Mouse (Mus musculus): Measurements from ENCODE around the gene Zbtb7b. TPM values are rescaled to one million over a fixed set of nuclear protein-coding genes. Genes with fewer than 3 reads are reported as not detected.

Zbtb7b gene
- polyA plus RNA-seq, 1 experiment from 2014 or later, result 1.8 TPM

- Histone ChIP-seq H3K4me2 (peak overlapping the region; percentile 32), H3K4me3 (replicated peaks) (no peak overlapping the region), H3K36me3 (no peaks in the 10 kb centered on the region), H3K4me1 (replicated peaks) (peaks cover 81% of the 10 kb centered on the region), H3K9ac (peak overlapping the region; percentile 29; the same call in 1 of the 2 replicates), H3K9me3 (replicated peaks) (no peaks in the 10 kb centered on the region), H3K27ac (peak overlapping the region; percentile 37), H3K27me3 (peaks cover 25% of the 10 kb centered on the region)
- DNase-seq, result no peak
- no peak for ATAC-seq (ENCODE audit: low read depth)
- WGBS (ENCODE audit: insufficient replicate concordance), result 42% methylated on average over 11 of the region's 11 CpGs
Observed at GRCm38 (mm10) chr3:89388134-89388881, 6.3 kb downstream of the Zbtb7b start.

- peaks cover 21% of the 10 kb centered on the region for H3K27me3 ChIP-seq
- H3K9ac ChIP-seq, result no peak overlapping the region
- ATAC-seq (ENCODE audit: low read depth) (no peak), DNase-seq (no peak)
- no peaks in the 10 kb centered on the region for H3K36me3 ChIP-seq
- H3K4me1 ChIP-seq (replicated peaks), result peaks cover 77% of the 10 kb centered on the region
- 58% methylated on average over 11 of the region's 11 CpGs for WGBS (ENCODE audit: insufficient replicate concordance)
- peak overlapping the region; percentile 32 for H3K4me2 ChIP-seq
- H3K9me3 ChIP-seq (replicated peaks), result no peaks in the 10 kb centered on the region
- H3K4me3 ChIP-seq (replicated peaks), result peak overlapping the region; percentile 12; the same call in 1 of the 2 replicates
- no peak overlapping the region for H3K27ac ChIP-seq
Observed at GRCm38 (mm10) chr3:89387632-89388031, 6.9 kb downstream of the Zbtb7b start.

GRCm38 (mm10) chr3:89386438-89387420 is 7.8 kb downstream of the Zbtb7b start:
- Histone ChIP-seq H3K4me2 (peak overlapping the region; percentile 32; the same call in 1 of the 2 replicates), H3K9me3 (replicated peaks) (no peaks in the 10 kb centered on the region), H3K36me3 (no peaks in the 10 kb centered on the region), H3K27me3 (peaks cover 12% of the 10 kb centered on the region), H3K27ac (peak overlapping the region; percentile 38; the same call in 1 of the 2 replicates), H3K4me1 (replicated peaks) (peaks cover 68% of the 10 kb centered on the region), H3K9ac (peak overlapping the region; percentile 13), H3K4me3 (replicated peaks) (peak overlapping the region; percentile 12)
- 64% methylated on average over 17 of the region's 17 CpGs for WGBS (ENCODE audit: insufficient replicate concordance)
- ATAC-seq (ENCODE audit: low read depth), result no peak
- no peak for DNase-seq

GRCm38 (mm10) chr3:89385451-89385850 is 9.1 kb downstream of the Zbtb7b start:
- Histone ChIP-seq H3K9ac (no peak overlapping the region), H3K27ac (no peak overlapping the region), H3K9me3 (replicated peaks) (no peaks in the 10 kb centered on the region), H3K36me3 (peaks cover 9% of the 10 kb centered on the region; the same call in 1 of the 2 replicates), H3K27me3 (no peaks in the 10 kb centered on the region), H3K4me1 (replicated peaks) (peaks cover 55% of the 10 kb centered on the region), H3K4me3 (replicated peaks) (0 out of 2 replicates have a peak overlapping the region, but pooled peaks have one; percentile 5), H3K4me2 (peak overlapping the region; percentile 4; the same call in 1 of the 2 replicates)
- 15% methylated on average over 11 of the region's 11 CpGs for WGBS (ENCODE audit: insufficient replicate concordance)
- ATAC-seq (ENCODE audit: low read depth), result no peak
- DNase-seq, result no peak

GRCm38 (mm10) chr3:89384331-89385076 is 10.1 kb downstream of the Zbtb7b start:
- Histone ChIP-seq H3K36me3 (peaks cover 17% of the 10 kb centered on the region), H3K4me2 (0 out of 2 replicates have a peak overlapping the region, but pooled peaks have one; percentile 11), H3K4me1 (replicated peaks) (peaks cover 45% of the 10 kb centered on the region), H3K27me3 (no peaks in the 10 kb centered on the region), H3K27ac (no peak overlapping the region), H3K9ac (no peak overlapping the region), H3K9me3 (replicated peaks) (no peaks in the 10 kb centered on the region), H3K4me3 (replicated peaks) (no peak overlapping the region)
- WGBS (ENCODE audit: insufficient replicate concordance), result 72% methylated on average over 11 of the region's 12 CpGs
- no peak for ATAC-seq (ENCODE audit: low read depth)
- DNase-seq, result no peak

- WGBS (ENCODE audit: insufficient replicate concordance), result 60% methylated on average over 5 of the region's 5 CpGs
- no peak overlapping the region for H3K27ac ChIP-seq
- H3K9me3 ChIP-seq (replicated peaks), result no peaks in the 10 kb centered on the region
- no peak overlapping the region for H3K9ac ChIP-seq
- DNase-seq (no peak), ATAC-seq (ENCODE audit: low read depth) (no peak)
- H3K4me2 ChIP-seq, result no peak overlapping the region
- H3K4me1 ChIP-seq (replicated peaks), result peaks cover 43% of the 10 kb centered on the region
- peaks cover 20% of the 10 kb centered on the region for H3K36me3 ChIP-seq
- H3K4me3 ChIP-seq (replicated peaks), result no peak overlapping the region
- no peaks in the 10 kb centered on the region for H3K27me3 ChIP-seq
Observed at GRCm38 (mm10) chr3:89383651-89384255, 10.8 kb downstream of the Zbtb7b start.

- H3K4me2 ChIP-seq, result no peak overlapping the region
- ATAC-seq (ENCODE audit: low read depth) (no peak), DNase-seq (no peak)
- H3K4me3 ChIP-seq (replicated peaks), result no peak overlapping the region
- no peaks in the 10 kb centered on the region for H3K27me3 ChIP-seq
- no peaks in the 10 kb centered on the region for H3K9me3 ChIP-seq (replicated peaks)
- H3K9ac ChIP-seq, result no peak overlapping the region
- H3K4me1 ChIP-seq (replicated peaks), result peaks cover 43% of the 10 kb centered on the region
- 84% methylated on average over 5 of the region's 5 CpGs for WGBS (ENCODE audit: insufficient replicate concordance)
- no peak overlapping the region for H3K27ac ChIP-seq
- peaks cover 20% of the 10 kb centered on the region for H3K36me3 ChIP-seq
Observed at GRCm38 (mm10) chr3:89382950-89383349, 11.6 kb downstream of the Zbtb7b start.

- ATAC-seq (ENCODE audit: low read depth) (no peak), DNase-seq (no peak)
- no peaks in the 10 kb centered on the region for H3K9me3 ChIP-seq (replicated peaks)
- H3K27ac ChIP-seq, result no peak overlapping the region
- H3K4me1 ChIP-seq (replicated peaks), result peaks cover 41% of the 10 kb centered on the region
- WGBS (ENCODE audit: insufficient replicate concordance), result 75% methylated on average over 9 of the region's 9 CpGs
- no peak overlapping the region for H3K9ac ChIP-seq
- peaks cover 20% of the 10 kb centered on the region for H3K36me3 ChIP-seq
- H3K27me3 ChIP-seq, result no peaks in the 10 kb centered on the region
- no peak overlapping the region for H3K4me2 ChIP-seq
- H3K4me3 ChIP-seq (replicated peaks), result no peak overlapping the region
Observed at GRCm38 (mm10) chr3:89382033-89382882, 12.3 kb downstream of the Zbtb7b start.

- Histone ChIP-seq H3K4me2 (no peak overlapping the region), H3K9me3 (replicated peaks) (no peaks in the 10 kb centered on the region), H3K36me3 (peaks cover 20% of the 10 kb centered on the region), H3K27ac (no peak overlapping the region), H3K9ac (no peak overlapping the region), H3K27me3 (no peaks in the 10 kb centered on the region), H3K4me3 (replicated peaks) (no peak overlapping the region), H3K4me1 (replicated peaks) (peaks cover 30% of the 10 kb centered on the region)
- WGBS (ENCODE audit: insufficient replicate concordance), result 84% methylated on average over 11 of the region's 11 CpGs
- DNase-seq, result no peak
- ATAC-seq (ENCODE audit: low read depth), result no peak
Observed at GRCm38 (mm10) chr3:89381233-89381632, 13.3 kb downstream of the Zbtb7b start.

GRCm38 (mm10) chr3:89380711-89381110 is 13.9 kb downstream of the Zbtb7b start:
- peaks cover 20% of the 10 kb centered on the region for H3K36me3 ChIP-seq
- WGBS (ENCODE audit: insufficient replicate concordance), result 83% methylated on average over 18 of the region's 18 CpGs
- no peak overlapping the region for H3K27ac ChIP-seq
- DNase-seq, result no peak
- no peaks in the 10 kb centered on the region for H3K27me3 ChIP-seq
- H3K9me3 ChIP-seq (replicated peaks), result no peaks in the 10 kb centered on the region
- no peak overlapping the region for H3K9ac ChIP-seq
- ATAC-seq (ENCODE audit: low read depth), result no peak
- peaks cover 28% of the 10 kb centered on the region for H3K4me1 ChIP-seq (replicated peaks)
- no peak overlapping the region for H3K4me2 ChIP-seq
- no peak overlapping the region for H3K4me3 ChIP-seq (replicated peaks)

Measured in liver, embryonic 13.5 days (tissue).